Mouse (Mus musculus): ENCODE measurements around the gene Adam30. TPM values are rescaled to one million over a fixed set of nuclear protein-coding genes. Genes with fewer than 3 reads are reported as not detected.

The Adam30 gene
- polyA plus RNA-seq, 1 experiment, result not detected

DNA sequence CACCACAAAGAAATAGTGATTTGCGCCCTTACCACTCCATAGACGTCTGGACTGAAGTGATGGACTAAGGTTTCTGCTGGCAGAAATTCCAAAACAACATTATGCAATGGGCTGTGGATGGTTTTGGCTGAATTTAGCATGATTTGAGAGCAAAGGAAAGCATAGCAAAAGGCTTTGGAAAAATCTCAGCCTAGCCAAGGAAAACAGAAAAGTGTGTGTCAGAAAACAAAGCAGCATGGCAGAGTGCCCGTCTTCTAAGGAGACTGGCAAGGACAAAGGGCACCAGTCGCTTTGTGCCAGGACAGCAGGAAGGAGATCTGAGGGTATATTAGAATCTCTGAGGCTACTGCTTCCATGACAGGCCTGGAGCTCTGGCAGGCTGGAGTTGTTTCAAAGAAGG lies 17.9 kb downstream of the Adam30 start:
- Histone ChIP-seq H3K4me1 (ENCODE audit: control insufficient read depth, insufficient read depth, low read length) (no peaks in the 10 kb centered on the region), H3K27ac (ENCODE audit: insufficient read depth, low read depth, low read length) (no peak overlapping the region), H3K4me3 (ENCODE audit: insufficient read depth, low read length) (no peak overlapping the region)
- TF ChIP-seq POLR2A (IDR thresholded peaks at IDR 0.05; ENCODE audit: borderline replicate concordance, low read depth, low read length) (no peak), CTCF (IDR thresholded peaks at IDR 0.05; ENCODE audit: low read depth, low read length) (no peak)

DNA sequence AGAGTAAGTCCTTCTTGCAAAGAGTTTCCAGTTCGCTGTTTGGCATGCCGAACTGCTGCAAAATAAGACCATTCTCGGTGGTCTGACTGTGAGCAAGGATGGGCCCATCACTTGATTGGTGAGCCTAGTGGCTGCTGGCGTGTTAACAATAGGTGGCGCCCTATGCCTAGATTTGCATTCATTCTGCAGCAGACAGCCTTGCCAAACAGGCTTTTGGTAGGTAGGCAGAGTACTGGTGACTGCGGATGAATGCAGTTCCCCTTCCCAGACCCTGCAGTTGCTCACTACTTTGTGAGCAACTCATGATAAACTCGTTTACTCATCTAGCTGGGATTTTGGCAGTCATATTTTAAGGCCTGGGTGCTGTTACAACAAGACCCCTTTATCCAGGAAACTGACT lies 20.4 kb downstream of the Adam30 start:
- Histone ChIP-seq H3K4me3 (ENCODE audit: insufficient read depth, low read length) (no peak overlapping the region), H3K27ac (ENCODE audit: insufficient read depth, low read depth, low read length) (no peak overlapping the region), H3K4me1 (ENCODE audit: control insufficient read depth, insufficient read depth, low read length) (no peaks in the 10 kb centered on the region)
- peak; percentile 41; the same call in 1 of the 2 replicates for TF ChIP-seq CTCF (IDR thresholded peaks at IDR 0.05; ENCODE audit: low read depth, low read length)
- TF ChIP-seq POLR2A (IDR thresholded peaks at IDR 0.05; ENCODE audit: borderline replicate concordance, low read depth, low read length), result no peak

DNA sequence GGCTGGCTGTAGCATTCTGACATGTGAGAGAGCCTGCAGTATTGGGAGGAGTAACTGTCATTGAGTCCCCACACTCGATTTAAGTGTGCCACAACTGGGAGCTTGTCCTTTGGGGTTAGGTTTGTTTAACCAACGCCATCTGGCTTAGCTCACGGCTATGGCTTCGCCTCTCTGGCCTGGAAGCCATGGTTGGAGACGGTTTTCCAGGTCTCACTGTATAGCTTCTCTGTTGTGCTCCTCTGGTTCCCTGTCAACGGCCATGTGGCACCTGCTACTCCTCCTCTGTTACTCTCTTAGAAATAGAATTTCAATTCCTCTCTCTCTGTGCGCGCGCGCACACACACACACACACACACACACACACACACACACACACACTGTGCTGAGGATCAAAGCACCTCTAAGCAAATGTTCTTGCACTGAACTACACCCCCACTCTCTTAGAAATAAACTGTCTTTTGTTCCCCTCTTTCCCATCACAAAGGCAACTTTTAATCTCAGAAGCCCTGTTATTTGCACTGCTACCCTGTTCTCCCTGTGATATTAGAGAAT lies 24.8 kb downstream of the Adam30 start:
- no peak overlapping the region for H3K4me3 ChIP-seq (ENCODE audit: insufficient read depth, low read length)
- H3K27ac ChIP-seq (ENCODE audit: insufficient read depth, low read depth, low read length), result no peak overlapping the region
- H3K4me1 ChIP-seq (ENCODE audit: control insufficient read depth, insufficient read depth, low read length), result no peaks in the 10 kb centered on the region
- TF ChIP-seq CTCF (IDR thresholded peaks at IDR 0.05; ENCODE audit: low read depth, low read length) (no peak), POLR2A (IDR thresholded peaks at IDR 0.05; ENCODE audit: borderline replicate concordance, low read depth, low read length) (no peak)

GRCm38 (mm10) chr3:98187777-98188176 lies 27.3 kb downstream of the Adam30 start:
- Histone ChIP-seq H3K27ac (ENCODE audit: insufficient read depth, low read depth, low read length) (no peak overlapping the region), H3K4me1 (ENCODE audit: control insufficient read depth, insufficient read depth, low read length) (no peaks in the 10 kb centered on the region), H3K4me3 (ENCODE audit: insufficient read depth, low read length) (no peak overlapping the region)
- TF ChIP-seq CTCF (IDR thresholded peaks at IDR 0.05; ENCODE audit: low read depth, low read length) (no peak), POLR2A (IDR thresholded peaks at IDR 0.05; ENCODE audit: borderline replicate concordance, low read depth, low read length) (no peak)

GRCm38 (mm10) chr3:98197711-98198532 lies 37.5 kb downstream of the Adam30 start:
- Histone ChIP-seq H3K27ac (ENCODE audit: insufficient read depth, low read depth, low read length) (no peak overlapping the region), H3K4me3 (ENCODE audit: insufficient read depth, low read length) (no peak overlapping the region), H3K4me1 (ENCODE audit: control insufficient read depth, insufficient read depth, low read length) (no peaks in the 10 kb centered on the region)
- no peak for TF ChIP-seq POLR2A (IDR thresholded peaks at IDR 0.05; ENCODE audit: borderline replicate concordance, low read depth, low read length)
- TF ChIP-seq CTCF (IDR thresholded peaks at IDR 0.05; ENCODE audit: low read depth, low read length), result no peak

DNA sequence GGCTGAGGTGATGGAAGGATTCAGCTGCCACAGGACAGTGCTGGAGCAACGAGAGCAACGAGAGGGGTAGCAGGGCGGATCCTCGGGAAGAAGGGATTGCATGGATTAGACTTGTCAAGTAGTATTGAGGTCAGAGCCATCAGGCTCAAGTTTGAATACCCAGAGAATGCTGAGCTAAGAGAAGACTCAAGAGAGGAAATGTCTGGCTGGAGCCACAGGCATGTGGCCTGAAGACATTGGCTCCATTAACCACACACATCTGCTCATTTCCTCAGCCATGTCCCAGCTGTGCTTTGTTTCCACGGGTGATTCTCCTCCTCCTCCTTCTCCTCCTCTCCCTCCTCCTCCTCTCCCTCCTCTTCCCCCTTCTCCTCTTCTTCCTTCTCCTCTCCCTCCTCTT lies 39.3 kb downstream of the Adam30 start:
- H3K4me3 ChIP-seq (ENCODE audit: insufficient read depth, low read length), result no peak overlapping the region
- no peak overlapping the region for H3K27ac ChIP-seq (ENCODE audit: insufficient read depth, low read depth, low read length)
- no peak for TF ChIP-seq POLR2A (IDR thresholded peaks at IDR 0.05; ENCODE audit: borderline replicate concordance, low read depth, low read length)
- no peaks in the 10 kb centered on the region for H3K4me1 ChIP-seq (ENCODE audit: control insufficient read depth, insufficient read depth, low read length)

DNA sequence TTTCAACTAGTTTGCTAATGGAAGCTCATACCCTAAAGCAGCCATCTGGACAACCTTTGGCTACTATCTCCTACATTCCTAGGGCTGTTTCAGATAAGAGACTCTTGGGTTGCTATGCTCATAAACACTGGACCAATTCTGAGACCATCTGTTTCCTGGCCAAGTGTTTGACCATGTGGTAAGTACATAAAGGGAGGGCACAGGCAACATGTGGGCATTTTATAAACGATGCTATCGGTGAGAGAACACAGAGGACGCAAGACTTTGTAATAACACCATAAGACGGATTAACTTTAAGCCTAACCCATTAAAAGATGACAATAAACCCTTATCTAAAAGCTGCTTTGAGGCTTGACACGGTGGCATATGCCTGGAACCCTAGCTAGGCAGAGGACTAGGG lies 42.9 kb downstream of the Adam30 start:
- TF ChIP-seq POLR2A (IDR thresholded peaks at IDR 0.05; ENCODE audit: borderline replicate concordance, low read depth, low read length) (no peak), CTCF (IDR thresholded peaks at IDR 0.05; ENCODE audit: low read depth, low read length) (no peak)
- H3K4me1 ChIP-seq (ENCODE audit: control insufficient read depth, insufficient read depth, low read length), result no peaks in the 10 kb centered on the region
- no peak overlapping the region for H3K27ac ChIP-seq (ENCODE audit: insufficient read depth, low read depth, low read length)
- no peak overlapping the region for H3K4me3 ChIP-seq (ENCODE audit: insufficient read depth, low read length)

- no peak overlapping the region for H3K27ac ChIP-seq (ENCODE audit: insufficient read depth, low read depth, low read length)
- no peak for TF ChIP-seq CTCF (IDR thresholded peaks at IDR 0.05; ENCODE audit: low read depth, low read length)
- TF ChIP-seq POLR2A (IDR thresholded peaks at IDR 0.05; ENCODE audit: borderline replicate concordance, low read depth, low read length), result no peak
- no peak overlapping the region for H3K4me3 ChIP-seq (ENCODE audit: insufficient read depth, low read length)
- H3K4me1 ChIP-seq (ENCODE audit: control insufficient read depth, insufficient read depth, low read length), result no peaks in the 10 kb centered on the region
Measured at GRCm38 (mm10) chr3:98206977-98207376, 46.5 kb downstream of the Adam30 start.

GRCm38 (mm10) chr3:98209161-98209560 lies 48.7 kb downstream of the Adam30 start:
- no peak for TF ChIP-seq CTCF (IDR thresholded peaks at IDR 0.05; ENCODE audit: low read depth, low read length)
- TF ChIP-seq POLR2A (IDR thresholded peaks at IDR 0.05; ENCODE audit: borderline replicate concordance, low read depth, low read length), result no peak
- H3K27ac ChIP-seq (ENCODE audit: insufficient read depth, low read depth, low read length), result no peak overlapping the region
- H3K4me3 ChIP-seq (ENCODE audit: insufficient read depth, low read length), result no peak overlapping the region
- no peaks in the 10 kb centered on the region for H3K4me1 ChIP-seq (ENCODE audit: control insufficient read depth, insufficient read depth, low read length)

- TF ChIP-seq POLR2A (IDR thresholded peaks at IDR 0.05; ENCODE audit: borderline replicate concordance, low read depth, low read length) (no peak), CTCF (IDR thresholded peaks at IDR 0.05; ENCODE audit: low read depth, low read length) (no peak)
- H3K4me1 ChIP-seq (ENCODE audit: control insufficient read depth, insufficient read depth, low read length), result no peaks in the 10 kb centered on the region
Measured at GRCm38 (mm10) chr3:98210860-98211259, 50.4 kb downstream of the Adam30 start.

More at GRCm38 (mm10) chr3:98210860-98211259, 50.4 kb downstream of the Adam30 start:
- Histone ChIP-seq H3K27ac (ENCODE audit: insufficient read depth, low read depth, low read length) (no peak overlapping the region), H3K4me3 (ENCODE audit: insufficient read depth, low read length) (no peak overlapping the region)
